Mouse (Mus musculus): Measurements from ENCODE around the gene Mtx1. TPM values are rescaled to one million over a fixed set of nuclear protein-coding genes. Genes with fewer than 3 reads are reported as not detected.

The Mtx1 gene
- polyA plus RNA-seq, 1 experiment from 2014 or later, result 234 TPM

DNA sequence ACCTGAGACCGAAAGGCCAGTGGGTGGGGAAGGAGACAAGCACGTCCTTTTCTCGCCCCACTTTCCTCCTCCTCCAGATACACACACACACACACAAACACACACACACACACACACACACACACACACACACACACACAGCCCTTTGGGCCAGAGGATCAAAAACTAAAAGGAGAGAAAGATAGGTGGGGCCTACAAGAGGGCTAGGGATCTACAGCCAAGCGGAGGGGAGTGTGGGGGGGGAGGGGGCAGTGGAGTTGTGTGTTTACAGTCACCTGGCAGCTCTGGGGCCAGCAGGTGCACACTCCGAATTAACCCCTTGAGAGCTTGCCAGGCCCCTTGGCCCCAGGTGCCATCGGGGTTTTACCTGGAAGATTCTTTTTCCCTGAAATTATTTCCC lies 5.7 kb upstream of the Mtx1 start:
- Histone ChIP-seq H3K4me1 (ENCODE audit: control insufficient read depth, insufficient read depth, low read length) (peaks cover 32% of the 10 kb centered on the region), H3K36me3 (ENCODE audit: control insufficient read depth, insufficient read depth, low read length) (no peaks in the 10 kb centered on the region; the same call in 1 of the 2 replicates), H3K27ac (ENCODE audit: low read length) (0 out of 2 replicates have a peak overlapping the region, but pooled peaks have one; percentile 10), H3K9ac (ENCODE audit: low read depth, low read length) (no peak overlapping the region), H3K4me3 (ENCODE audit: low read length) (no peak overlapping the region), H3K4me2 (ENCODE audit: low read depth, low read length) (no peak overlapping the region), H3K27me3 (replicated peaks; ENCODE audit: control insufficient read depth, insufficient read depth, low read length) (0 out of 2 replicates have a peak, but pooled peaks cover 4% of the 10 kb centered on the region), H3K9me3 (ENCODE audit: control insufficient read depth, low read length) (no peaks in the 10 kb centered on the region)
- 43% methylated on average over 6 of the region's 6 CpGs for WGBS
- ATAC-seq, result no peak

- 0 out of 2 replicates have a peak, but pooled peaks cover 4% of the 10 kb centered on the region for H3K27me3 ChIP-seq (replicated peaks; ENCODE audit: control insufficient read depth, insufficient read depth, low read length)
- no peaks in the 10 kb centered on the region; the same call in 1 of the 2 replicates for H3K36me3 ChIP-seq (ENCODE audit: control insufficient read depth, insufficient read depth, low read length)
- no peak overlapping the region for H3K27ac ChIP-seq (ENCODE audit: low read length)
- H3K4me3 ChIP-seq (ENCODE audit: low read length), result no peak overlapping the region
- ATAC-seq, result no peak
- no peaks in the 10 kb centered on the region for H3K9me3 ChIP-seq (ENCODE audit: control insufficient read depth, low read length)
- peaks cover 39% of the 10 kb centered on the region for H3K4me1 ChIP-seq (ENCODE audit: control insufficient read depth, insufficient read depth, low read length)
- WGBS, result 73% methylated on average over 16 of the region's 16 CpGs
- H3K4me2 ChIP-seq (ENCODE audit: low read depth, low read length), result no peak overlapping the region
- no peak overlapping the region for H3K9ac ChIP-seq (ENCODE audit: low read depth, low read length)
Observed at GRCm38 (mm10) chr3:89231772-89232275, 4.9 kb upstream of the Mtx1 start.

- Histone ChIP-seq H3K9me3 (ENCODE audit: control insufficient read depth, low read length) (no peaks in the 10 kb centered on the region), H3K9ac (ENCODE audit: low read depth, low read length) (no peak overlapping the region), H3K4me1 (ENCODE audit: control insufficient read depth, insufficient read depth, low read length) (peaks cover 44% of the 10 kb centered on the region), H3K27ac (ENCODE audit: low read length) (no peak overlapping the region), H3K27me3 (replicated peaks; ENCODE audit: control insufficient read depth, insufficient read depth, low read length) (peaks cover 4% of the 10 kb centered on the region; the same call in 1 of the 2 replicates), H3K4me2 (ENCODE audit: low read depth, low read length) (no peak overlapping the region), H3K4me3 (ENCODE audit: low read length) (no peak overlapping the region), H3K36me3 (ENCODE audit: control insufficient read depth, insufficient read depth, low read length) (no peaks in the 10 kb centered on the region; the same call in 1 of the 2 replicates)
- ATAC-seq, result no peak
- 70% methylated on average over 7 of the region's 7 CpGs for WGBS
Observed at GRCm38 (mm10) chr3:89231345-89231744, 4.5 kb upstream of the Mtx1 start.

DNA sequence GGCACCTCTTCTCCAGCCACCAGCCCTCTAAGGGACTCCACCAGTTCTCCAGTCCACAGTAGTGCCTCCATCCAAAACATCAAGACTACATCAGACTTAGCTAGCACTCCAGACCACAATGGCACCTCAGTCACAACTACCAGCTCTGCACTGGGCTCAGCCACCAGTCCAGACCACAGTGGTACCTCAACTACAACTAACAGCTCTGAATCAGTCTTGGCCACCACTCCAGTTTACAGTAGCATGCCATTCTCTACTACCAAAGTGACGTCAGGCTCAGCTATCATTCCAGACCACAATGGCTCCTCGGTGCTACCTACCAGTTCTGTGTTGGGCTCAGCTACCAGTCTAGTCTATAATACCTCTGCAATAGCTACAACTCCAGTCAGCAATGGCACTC lies 3.7 kb upstream of the Mtx1 start:
- no peak overlapping the region for H3K9ac ChIP-seq (ENCODE audit: low read depth, low read length)

DNA sequence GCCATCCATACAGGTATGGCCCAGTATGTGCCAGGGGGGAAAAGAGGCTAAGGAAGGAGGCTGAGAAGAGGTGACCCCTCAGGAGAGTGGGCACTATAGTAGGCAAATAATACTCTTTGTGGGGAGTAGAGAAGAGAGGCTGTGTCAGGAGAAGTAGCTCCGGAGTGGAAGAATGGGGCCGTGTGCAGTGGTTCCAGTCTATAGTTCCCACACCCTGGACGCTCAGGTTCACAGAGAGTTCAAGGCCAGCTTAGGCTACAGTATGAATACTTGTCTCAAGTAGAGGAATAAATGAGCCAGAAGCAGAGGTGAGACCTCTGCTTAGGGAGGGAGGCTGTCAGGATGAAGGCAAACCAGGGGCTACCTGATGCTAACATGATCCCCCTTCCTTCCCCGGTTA lies 2.4 kb upstream of the Mtx1 start:
- no peaks in the 10 kb centered on the region for H3K9me3 ChIP-seq (ENCODE audit: control insufficient read depth, low read length)
- 48% methylated on average over 4 of the region's 4 CpGs for WGBS
- no peaks in the 10 kb centered on the region for H3K36me3 ChIP-seq (ENCODE audit: control insufficient read depth, insufficient read depth, low read length)
- peaks cover 4% of the 10 kb centered on the region; the same call in 1 of the 2 replicates for H3K27me3 ChIP-seq (replicated peaks; ENCODE audit: control insufficient read depth, insufficient read depth, low read length)
- H3K9ac ChIP-seq (ENCODE audit: low read depth, low read length), result peak overlapping the region; percentile 58
- H3K4me3 ChIP-seq (ENCODE audit: low read length), result 0 out of 2 replicates have a peak overlapping the region, but pooled peaks have one; percentile 8
- H3K4me1 ChIP-seq (ENCODE audit: control insufficient read depth, insufficient read depth, low read length), result peaks cover 45% of the 10 kb centered on the region
- H3K4me2 ChIP-seq (ENCODE audit: low read depth, low read length), result peak overlapping the region; percentile 72
- H3K27ac ChIP-seq (ENCODE audit: low read length), result no peak overlapping the region
- ATAC-seq, result 0 out of 2 replicates have a peak, but pooled peaks have one; percentile 2

More for the DNA sequence above, 3.7 kb upstream of the Mtx1 start:
- Histone ChIP-seq H3K4me2 (ENCODE audit: low read depth, low read length) (no peak overlapping the region), H3K4me1 (ENCODE audit: control insufficient read depth, insufficient read depth, low read length) (peaks cover 46% of the 10 kb centered on the region), H3K27ac (ENCODE audit: low read length) (no peak overlapping the region), H3K9me3 (ENCODE audit: control insufficient read depth, low read length) (no peaks in the 10 kb centered on the region), H3K4me3 (ENCODE audit: low read length) (no peak overlapping the region), H3K27me3 (replicated peaks; ENCODE audit: control insufficient read depth, insufficient read depth, low read length) (peaks cover 4% of the 10 kb centered on the region; the same call in 1 of the 2 replicates), H3K36me3 (ENCODE audit: control insufficient read depth, insufficient read depth, low read length) (no peaks in the 10 kb centered on the region)
- ATAC-seq, result no peak
- 90% methylated on average over 2 of the region's 2 CpGs for WGBS

DNA sequence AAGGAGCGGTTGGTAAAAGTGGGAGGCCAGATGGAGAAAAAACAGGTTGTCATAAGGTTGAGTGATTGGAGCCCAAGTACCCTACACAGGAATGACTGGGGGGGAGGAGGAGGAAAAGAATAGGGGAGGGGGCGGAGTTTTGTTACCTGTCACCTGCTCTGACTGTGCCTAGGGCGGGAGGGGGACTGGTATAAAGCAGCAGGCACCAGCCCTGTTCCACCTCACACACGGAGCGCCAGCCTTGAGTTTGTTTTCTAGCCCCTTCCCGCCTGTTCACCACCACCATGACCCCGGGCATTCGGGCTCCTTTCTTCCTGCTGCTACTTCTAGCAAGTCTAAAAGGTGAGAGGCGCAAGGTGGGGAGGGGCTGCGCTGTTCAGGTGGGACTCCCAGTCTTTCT lies 1.9 kb upstream of the Mtx1 start, which contains the start of gene Muc1:
TSS of gene Muc1 (plus strand) at position 222 of the 400 bp plus-strand sequence.
- Histone ChIP-seq H3K36me3 (ENCODE audit: control insufficient read depth, insufficient read depth, low read length) (no peaks in the 10 kb centered on the region), H3K4me2 (ENCODE audit: low read depth, low read length) (peak within 1 kb of the TSS; percentile 72), H3K4me1 (ENCODE audit: control insufficient read depth, insufficient read depth, low read length) (peaks cover 42% of the 10 kb centered on the region), H3K4me3 (ENCODE audit: low read length) (peak within 1 kb of the TSS; percentile 47), H3K9ac (ENCODE audit: low read depth, low read length) (peak within 1 kb of the TSS; percentile 58), H3K9me3 (ENCODE audit: control insufficient read depth, low read length) (no peaks in the 10 kb centered on the region), H3K27ac (ENCODE audit: low read length) (no peak within 1 kb of the TSS), H3K27me3 (replicated peaks; ENCODE audit: control insufficient read depth, insufficient read depth, low read length) (peaks cover 4% of the 10 kb centered on the region; the same call in 1 of the 2 replicates)
- peak; percentile 22; the same call in 1 of the 2 replicates for ATAC-seq
- 24% methylated on average over 10 of the region's 10 CpGs for WGBS

DNA sequence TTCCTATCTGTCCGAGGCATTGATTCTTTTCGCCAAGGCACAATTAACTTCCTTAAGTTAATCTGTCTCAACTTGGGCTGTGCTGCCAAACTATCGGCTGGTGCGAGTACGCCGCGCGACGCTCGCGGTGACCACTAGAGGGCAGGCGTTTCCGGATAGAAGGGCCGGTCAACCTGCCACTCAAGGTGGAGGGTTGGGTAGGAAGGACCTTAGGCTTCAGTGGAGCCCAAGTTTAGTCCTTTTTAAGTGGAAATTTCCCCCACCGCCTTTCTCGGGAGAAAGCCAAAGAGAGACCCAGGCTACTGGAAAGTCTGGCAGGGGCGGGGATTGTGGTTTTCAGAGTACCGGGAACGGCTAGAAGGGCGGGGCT lies 1.3 kb upstream of the Mtx1 start:
- Histone ChIP-seq H3K27ac (ENCODE audit: low read length) (no peak overlapping the region), H3K9ac (ENCODE audit: low read depth, low read length) (peak overlapping the region; percentile 58), H3K4me1 (ENCODE audit: control insufficient read depth, insufficient read depth, low read length) (peaks cover 35% of the 10 kb centered on the region), H3K4me2 (ENCODE audit: low read depth, low read length) (peak overlapping the region; percentile 72), H3K9me3 (ENCODE audit: control insufficient read depth, low read length) (no peaks in the 10 kb centered on the region), H3K27me3 (replicated peaks; ENCODE audit: control insufficient read depth, insufficient read depth, low read length) (peaks cover 4% of the 10 kb centered on the region; the same call in 1 of the 2 replicates), H3K4me3 (ENCODE audit: low read length) (peak overlapping the region; percentile 47), H3K36me3 (ENCODE audit: control insufficient read depth, insufficient read depth, low read length) (no peaks in the 10 kb centered on the region)
- peak; percentile 61 for ATAC-seq
- WGBS, result under 1% methylated on average over 20 of the region's 20 CpGs

DNA sequence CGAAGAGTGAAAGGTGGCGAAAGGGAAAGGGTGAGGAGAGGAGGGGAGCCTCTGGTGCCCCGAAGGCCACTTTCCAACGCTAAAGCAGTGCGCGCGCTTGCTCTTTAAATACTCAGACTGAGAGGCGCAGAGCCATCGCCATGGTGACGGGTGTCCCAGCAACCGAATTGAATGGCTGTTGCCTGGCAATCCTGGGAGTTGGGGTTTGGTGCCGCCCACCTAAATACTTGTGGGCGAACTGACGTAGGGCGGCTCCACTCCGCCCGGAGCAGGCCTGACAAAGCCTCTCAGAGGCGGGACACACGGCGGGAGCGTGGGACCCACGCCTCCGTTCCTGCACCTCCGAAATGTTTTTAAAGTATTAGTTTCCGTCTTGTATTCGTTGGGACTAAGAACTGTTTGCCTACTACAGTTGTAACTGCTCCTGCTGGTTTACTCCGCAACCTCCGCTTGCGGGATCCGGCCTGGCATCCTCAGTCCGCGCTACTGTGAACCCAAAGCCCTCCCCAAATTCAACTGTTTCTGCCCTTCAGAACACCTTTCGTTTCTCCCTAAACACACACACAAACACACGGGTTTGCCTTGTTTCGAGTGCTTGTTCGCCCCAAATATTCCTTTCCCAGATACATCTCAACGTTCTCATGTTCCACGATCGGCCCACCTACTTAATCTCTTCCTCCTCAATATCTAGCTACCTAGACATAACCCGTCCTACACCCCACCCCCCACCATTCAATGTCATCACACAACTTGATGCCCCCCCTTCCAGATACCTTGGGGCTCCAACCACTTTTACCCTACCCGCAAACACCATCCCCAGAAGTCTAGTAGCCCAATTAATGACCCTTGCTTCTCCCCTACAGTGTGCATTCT lies 655 bp upstream of the Mtx1 start:
- Histone ChIP-seq H3K27me3 (replicated peaks; ENCODE audit: control insufficient read depth, insufficient read depth, low read length) (peaks cover 4% of the 10 kb centered on the region; the same call in 1 of the 2 replicates), H3K9me3 (ENCODE audit: control insufficient read depth, low read length) (no peaks in the 10 kb centered on the region), H3K4me2 (ENCODE audit: low read depth, low read length) (peak overlapping the region; percentile 72), H3K4me1 (ENCODE audit: control insufficient read depth, insufficient read depth, low read length) (peaks cover 29% of the 10 kb centered on the region), H3K9ac (ENCODE audit: low read depth, low read length) (peak overlapping the region; percentile 58), H3K27ac (ENCODE audit: low read length) (peak overlapping the region; percentile 28; the same call in 1 of the 2 replicates), H3K4me3 (ENCODE audit: low read length) (peak overlapping the region; percentile 47), H3K36me3 (ENCODE audit: control insufficient read depth, insufficient read depth, low read length) (no peaks in the 10 kb centered on the region)
- WGBS, result 6% methylated on average over 41 of the region's 41 CpGs
- peak; percentile 61 for ATAC-seq

- H3K4me2 ChIP-seq (ENCODE audit: low read depth, low read length), result 0 out of 2 replicates have a peak overlapping the region, but pooled peaks have one; percentile 72
- H3K9me3 ChIP-seq (ENCODE audit: control insufficient read depth, low read length), result no peaks in the 10 kb centered on the region
- peaks cover 26% of the 10 kb centered on the region for H3K4me1 ChIP-seq (ENCODE audit: control insufficient read depth, insufficient read depth, low read length)
- WGBS, result 34% methylated on average over 11 of the region's 11 CpGs
- no peak overlapping the region for H3K9ac ChIP-seq (ENCODE audit: low read depth, low read length)
- no peak for ATAC-seq
- no peaks in the 10 kb centered on the region for H3K36me3 ChIP-seq (ENCODE audit: control insufficient read depth, insufficient read depth, low read length)
- no peak overlapping the region for H3K27ac ChIP-seq (ENCODE audit: low read length)
- peaks cover 4% of the 10 kb centered on the region; the same call in 1 of the 2 replicates for H3K27me3 ChIP-seq (replicated peaks; ENCODE audit: control insufficient read depth, insufficient read depth, low read length)
- H3K4me3 ChIP-seq (ENCODE audit: low read length), result no peak overlapping the region
Observed at GRCm38 (mm10) chr3:89226361-89226760, 527 bp downstream of the Mtx1 start.

All from intestine, embryonic 16.5 days (tissue).